Comparison of ENCODE assay signal across 24 mouse cellular contexts in genomic region chr3:119938425-119938824, GRCm38 (mm10).
"Had no signal": no experiment of that assay in that cellular context is flagged by ENCODE, and none has a peak within 500 bp of the region (broad histone marks: within the 10 kb centered on the region; RNA-seq: fewer than 3 reads in every experiment).

No protein-coding gene starts in this region.

- H3K27me3 ChIP-seq: limb, embryonic 13.5 days; liver, embryonic 12.5 days; liver, embryonic 15.5 days; lung, embryonic 15.5 days; megakaryocyte, embryonic 14.5 days; midbrain, embryonic 12.5 days; midbrain, embryonic 15.5 days; stomach, embryonic 15.5 days had no signal

- H3K36me3 ChIP-seq: limb, embryonic 10.5 days; limb, embryonic 13.5 days; liver, embryonic 12.5 days; liver, embryonic 15.5 days; lung, embryonic 15.5 days; midbrain, embryonic 12.5 days; midbrain, embryonic 15.5 days; stomach, embryonic 15.5 days had no signal

- H3K4me2 ChIP-seq: limb, embryonic 13.5 days; liver, embryonic 12.5 days; liver, embryonic 15.5 days; lung, embryonic 15.5 days; midbrain, embryonic 12.5 days; midbrain, embryonic 15.5 days; stomach, embryonic 15.5 days had no signal

- DNase-seq: kidney, adult 18-20 months; kidney, postnatal 10 days; kidney, postnatal 36 days; layer of hippocampus, adult 9-11 months; liver; lung, adult 18-20 months; lung, postnatal 10 days; lung, postnatal 36 days; retina, postnatal 1 day; right cerebral cortex, postnatal 25 days; spleen, adult 18-20 months; thymus, adult 18-20 months; thymus, postnatal 14 days; thymus, postnatal 4 days had no signal

- ATAC-seq: intestine, embryonic 16.5 days; liver, embryonic 12.5 days; midbrain, embryonic 15.5 days had no signal

- H3K27ac ChIP-seq: limb, embryonic 10.5 days; limb, embryonic 13.5 days; liver, embryonic 12.5 days; liver, embryonic 15.5 days; lung, embryonic 15.5 days; midbrain, embryonic 12.5 days; midbrain, embryonic 15.5 days; stomach, embryonic 15.5 days had no signal

- H3K4me3 ChIP-seq: limb, embryonic 10.5 days; limb, embryonic 13.5 days; liver, embryonic 12.5 days; liver, embryonic 15.5 days; lung, embryonic 15.5 days; megakaryocyte, embryonic 14.5 days; midbrain, embryonic 12.5 days; midbrain, embryonic 15.5 days; stomach, embryonic 15.5 days had no signal

- H3K4me1 ChIP-seq: liver, embryonic 12.5 days; liver, embryonic 15.5 days; megakaryocyte, embryonic 14.5 days; stomach, embryonic 15.5 days had no signal

- H3K9ac ChIP-seq: limb, embryonic 13.5 days; liver, embryonic 12.5 days; liver, embryonic 15.5 days; lung, embryonic 15.5 days; midbrain, embryonic 12.5 days; midbrain, embryonic 15.5 days; stomach, embryonic 15.5 days had no signal

- H3K9me3 ChIP-seq: limb, embryonic 10.5 days; limb, embryonic 13.5 days; liver, embryonic 12.5 days; liver, embryonic 15.5 days; lung, embryonic 15.5 days; midbrain, embryonic 12.5 days; midbrain, embryonic 15.5 days; stomach, embryonic 15.5 days had no signal
